Mouse (Mus musculus) left cerebral cortex, adult 8-10 months (tissue): ENCODE data around the gene Kdsr. TPM values are rescaled to one million over a fixed set of nuclear protein-coding genes. Genes with fewer than 3 reads are reported as not detected.
"Not testable (repeated sequence)": the region's sequence is repeated elsewhere in the genome, so short reads cannot be mapped to it uniquely, and the experiment has no call there.

Experiments
- DNase-seq, 2 experiments: peaks; one replicate each; pipeline ENCODE4 v3.0.0; 2022; ENCODE audit warnings: low spot score in 2 of 2
- total RNA-seq, 4 experiments: library from RNA; stranded (reverse); gene quantifications; 2 replicates each; pipeline ENCODE4 v1.2.4; 2022

The Kdsr gene
- total RNA-seq, 4 experiments from 2014 or later = 26.3 to 28.6 (median 28.1) TPM

DNA sequence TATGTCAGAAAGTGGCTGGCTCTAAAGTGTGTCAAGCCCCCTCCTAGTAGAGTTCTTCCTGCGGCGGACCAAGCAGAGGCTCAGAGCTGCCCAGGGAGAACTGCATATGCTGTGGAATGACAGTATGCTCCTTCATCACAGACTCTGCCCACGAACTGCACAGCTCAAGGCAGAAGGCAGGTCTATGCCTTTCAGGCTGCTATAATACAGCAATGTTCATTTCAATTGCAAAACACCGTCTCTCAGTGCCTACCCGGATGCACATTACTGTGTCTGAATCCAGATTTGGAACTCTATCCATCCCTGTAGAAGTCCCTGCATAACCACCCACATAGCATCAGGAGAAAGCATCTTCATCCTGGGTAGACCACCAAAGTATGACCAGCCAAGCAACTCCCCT, 19.7 kb downstream of the Kdsr start:
- DNase-seq = no peak

DNA sequence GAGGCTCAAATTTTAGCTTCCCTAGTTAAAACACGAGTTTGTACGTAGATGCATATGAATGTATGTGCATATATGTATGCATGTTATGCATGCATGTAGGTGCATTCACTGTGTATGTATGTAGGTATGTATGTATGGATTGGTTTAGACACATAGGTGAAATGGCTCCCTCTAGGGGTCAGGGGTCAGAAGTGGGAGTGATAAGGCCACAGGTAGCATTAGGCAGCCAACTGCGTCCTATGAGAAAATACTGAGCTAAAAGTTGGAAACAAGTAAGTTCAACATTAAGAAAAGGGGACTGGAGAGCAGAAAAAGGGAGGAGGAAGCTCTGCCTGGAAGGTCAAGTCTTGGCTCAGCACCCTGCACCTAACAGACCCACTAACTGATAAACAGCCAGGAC, 21.4 kb downstream of the Kdsr start:
- no peak for DNase-seq

DNA sequence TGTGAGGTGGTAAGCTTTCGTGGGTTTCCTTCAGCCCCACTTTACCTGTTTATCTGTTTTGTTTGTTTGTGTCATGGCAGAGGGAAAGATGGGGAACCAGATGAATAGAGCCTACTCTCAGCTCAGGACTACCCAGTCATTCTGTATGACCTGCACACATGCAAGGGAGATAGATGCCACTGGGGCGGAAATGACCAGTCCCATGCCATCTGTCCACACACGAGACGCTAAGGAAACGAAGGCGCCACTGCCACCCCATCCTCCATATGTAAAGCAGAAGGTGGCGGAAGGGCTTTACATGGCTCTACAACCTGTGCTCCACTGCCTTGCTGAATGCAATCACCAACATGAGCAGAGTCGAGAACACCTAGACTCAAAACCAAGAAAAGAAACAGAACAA, 23.3 kb downstream of the Kdsr start:
- no peak for DNase-seq

DNA sequence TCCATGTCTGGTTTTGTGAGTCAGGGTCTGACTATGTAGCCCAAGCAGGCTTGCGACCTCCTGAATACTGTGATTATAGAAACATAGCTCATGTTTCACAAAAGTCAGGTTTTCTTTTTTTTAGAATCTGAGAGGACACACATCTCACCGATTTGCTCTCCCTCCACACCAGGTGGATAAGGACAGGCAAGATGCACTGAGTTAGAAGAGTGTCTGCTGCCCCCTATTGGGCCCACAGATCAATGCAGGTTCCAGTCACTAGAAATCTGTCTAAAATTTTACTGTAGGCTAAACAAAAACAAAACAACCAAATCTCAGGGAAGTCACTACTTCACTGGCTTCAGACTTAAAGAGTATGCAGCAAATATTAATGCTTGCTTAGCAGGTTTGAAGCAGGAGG, 23.9 kb downstream of the Kdsr start:
- DNase-seq = no peak

DNA sequence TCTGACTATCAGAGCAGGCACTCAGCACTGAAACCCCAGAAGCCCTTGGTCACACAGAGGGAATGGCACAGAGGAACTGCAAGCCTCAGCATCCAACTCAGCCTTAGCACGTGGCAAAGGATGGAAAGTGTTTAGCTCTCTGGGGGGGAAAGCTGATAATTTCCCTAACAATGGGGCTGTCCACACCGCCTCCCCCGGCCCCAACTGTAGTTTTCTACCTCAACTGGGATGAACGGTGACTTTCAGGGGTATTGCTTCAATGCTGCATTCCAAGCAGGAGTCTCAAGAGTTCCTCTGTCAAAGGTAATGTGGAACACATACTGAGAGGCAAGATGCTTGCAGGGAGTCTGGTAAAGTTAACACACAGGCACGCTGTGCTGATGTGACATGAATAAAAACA, 37.5 kb downstream of the Kdsr start:
- no peak for DNase-seq

DNA sequence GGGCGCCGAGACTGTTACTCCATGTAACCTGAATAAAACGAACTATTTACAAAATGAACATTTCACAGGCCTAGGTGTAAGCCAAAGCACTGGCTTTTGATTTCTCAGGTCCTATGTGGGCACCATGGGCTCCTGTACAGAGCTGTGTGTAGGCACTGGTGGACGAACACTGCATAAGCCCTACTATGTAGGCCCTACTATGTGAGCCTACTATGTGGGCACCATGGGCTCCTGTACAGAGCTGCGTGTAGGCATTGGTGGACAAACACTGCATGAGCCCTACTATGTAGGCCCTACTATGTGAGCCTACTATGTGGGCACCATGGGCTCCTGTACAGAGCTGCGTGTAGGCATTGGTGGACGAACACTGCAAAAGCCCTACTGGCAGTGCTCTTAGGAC, 41.8 kb downstream of the Kdsr start:
- not testable (repeated sequence) for DNase-seq

DNA sequence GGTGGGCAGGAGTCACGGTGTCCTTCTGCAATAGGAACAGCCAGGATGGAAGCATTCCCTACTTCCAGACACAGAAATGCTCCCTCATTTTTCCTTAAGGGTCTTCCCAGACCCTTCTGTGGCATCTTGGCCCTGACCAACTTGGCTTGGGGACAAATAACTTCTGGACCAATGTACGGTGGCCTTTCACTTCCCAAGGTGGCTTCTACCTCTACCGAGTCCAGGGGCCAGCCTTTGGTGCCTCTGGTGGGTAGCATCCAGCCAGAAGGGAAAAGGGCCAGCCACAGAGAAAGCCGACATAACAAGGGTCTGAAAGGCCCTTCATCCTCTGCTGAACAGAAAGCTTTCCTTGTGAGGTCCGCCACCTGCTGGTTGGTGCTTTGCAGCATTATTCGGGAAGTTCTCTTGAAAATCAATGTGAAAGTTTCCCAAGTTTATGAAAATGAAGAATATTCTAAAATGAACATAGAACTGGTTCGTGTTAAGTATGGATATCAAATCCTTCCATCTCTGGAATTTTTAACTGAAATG, 42.4 kb downstream of the Kdsr start:
- peak; percentile 36 to 71 for DNase-seq

DNA sequence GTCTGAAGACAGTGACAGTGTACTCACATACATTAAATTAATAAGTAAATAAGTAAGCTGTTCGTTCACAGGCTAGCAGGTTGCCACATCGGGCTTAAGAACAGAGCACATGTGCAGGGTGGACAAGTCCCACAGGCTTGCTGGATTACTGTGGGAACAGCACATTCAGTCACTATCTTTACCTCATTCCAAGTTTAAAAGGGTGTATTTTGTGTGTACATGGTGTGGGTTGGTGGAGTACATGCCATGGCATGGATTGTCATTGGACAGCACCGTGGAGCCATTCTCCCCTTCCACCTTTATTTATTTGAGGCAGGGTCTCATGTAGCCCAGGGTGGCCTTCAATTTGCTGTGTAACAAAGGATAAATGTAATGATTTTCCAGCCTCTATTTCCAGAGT, 43.4 kb downstream of the Kdsr start:
- DNase-seq = no peak

DNA sequence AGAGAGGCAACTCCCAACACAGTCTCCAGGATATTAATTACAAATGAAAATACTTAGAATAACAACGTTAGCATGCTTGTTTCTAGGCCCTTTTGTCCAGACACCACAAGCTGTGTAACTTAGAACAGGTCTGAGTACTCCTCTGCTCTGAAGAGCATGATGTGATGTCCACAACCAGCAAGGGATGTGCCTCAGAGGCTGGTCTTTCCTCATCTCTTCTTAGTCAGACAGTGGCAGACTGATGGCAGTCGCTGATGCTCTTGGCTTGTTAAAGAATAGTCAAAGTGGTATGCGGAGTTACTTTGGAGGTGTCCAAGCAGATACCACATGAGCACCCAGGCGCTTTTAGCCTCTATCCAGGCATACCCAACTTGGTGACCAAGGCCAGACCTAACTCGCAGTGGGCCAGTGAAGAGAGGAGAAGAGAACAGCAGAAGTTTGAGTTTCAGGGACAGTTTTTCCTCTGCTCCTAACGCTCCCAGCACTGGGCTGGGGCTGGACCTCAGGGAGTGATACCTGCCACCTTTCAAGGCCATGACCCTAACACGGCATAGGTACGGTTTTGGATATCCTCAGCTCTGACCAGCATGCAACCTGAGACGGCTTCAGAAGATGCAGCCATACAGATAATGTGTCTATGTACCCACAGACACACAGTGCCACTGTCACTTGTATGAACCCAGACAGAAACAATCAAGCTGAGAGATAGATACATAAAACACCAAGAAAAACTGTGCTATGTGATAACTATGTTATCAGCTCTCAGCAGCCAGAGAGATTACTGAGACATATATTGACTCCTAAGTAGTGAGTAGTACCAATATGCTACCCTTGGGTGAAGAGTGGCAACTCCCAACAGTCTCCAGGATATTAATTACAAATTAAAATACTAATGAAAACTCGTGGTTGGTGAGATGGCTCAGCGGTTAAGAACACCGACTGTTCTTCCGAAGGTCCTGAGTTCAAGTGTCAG, 44.1 kb downstream of the Kdsr start:
- DNase-seq = no peak

DNA sequence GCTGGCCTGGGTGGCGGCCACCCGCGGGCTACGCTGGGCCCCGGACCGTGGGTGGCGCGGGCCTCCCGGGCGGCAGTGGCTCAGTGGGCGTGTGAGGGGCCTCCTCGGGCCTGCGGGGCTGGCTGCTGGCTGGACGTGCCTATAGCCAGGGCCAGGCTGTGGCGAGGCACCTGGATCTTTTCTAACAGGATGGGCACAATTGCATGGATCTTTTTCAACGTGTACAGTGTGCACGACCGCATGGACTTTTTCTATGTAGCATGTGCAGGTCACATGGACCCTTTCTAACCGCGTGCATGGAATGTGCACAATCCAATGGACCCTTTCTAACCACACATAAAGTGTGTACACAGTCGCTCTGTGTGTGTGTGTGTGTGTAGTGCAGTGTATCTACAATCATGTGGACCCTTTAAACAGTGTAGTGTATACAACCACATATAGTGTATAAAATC, 45.0 kb downstream of the Kdsr start:
- DNase-seq = peak; percentile 27 to 35

DNA sequence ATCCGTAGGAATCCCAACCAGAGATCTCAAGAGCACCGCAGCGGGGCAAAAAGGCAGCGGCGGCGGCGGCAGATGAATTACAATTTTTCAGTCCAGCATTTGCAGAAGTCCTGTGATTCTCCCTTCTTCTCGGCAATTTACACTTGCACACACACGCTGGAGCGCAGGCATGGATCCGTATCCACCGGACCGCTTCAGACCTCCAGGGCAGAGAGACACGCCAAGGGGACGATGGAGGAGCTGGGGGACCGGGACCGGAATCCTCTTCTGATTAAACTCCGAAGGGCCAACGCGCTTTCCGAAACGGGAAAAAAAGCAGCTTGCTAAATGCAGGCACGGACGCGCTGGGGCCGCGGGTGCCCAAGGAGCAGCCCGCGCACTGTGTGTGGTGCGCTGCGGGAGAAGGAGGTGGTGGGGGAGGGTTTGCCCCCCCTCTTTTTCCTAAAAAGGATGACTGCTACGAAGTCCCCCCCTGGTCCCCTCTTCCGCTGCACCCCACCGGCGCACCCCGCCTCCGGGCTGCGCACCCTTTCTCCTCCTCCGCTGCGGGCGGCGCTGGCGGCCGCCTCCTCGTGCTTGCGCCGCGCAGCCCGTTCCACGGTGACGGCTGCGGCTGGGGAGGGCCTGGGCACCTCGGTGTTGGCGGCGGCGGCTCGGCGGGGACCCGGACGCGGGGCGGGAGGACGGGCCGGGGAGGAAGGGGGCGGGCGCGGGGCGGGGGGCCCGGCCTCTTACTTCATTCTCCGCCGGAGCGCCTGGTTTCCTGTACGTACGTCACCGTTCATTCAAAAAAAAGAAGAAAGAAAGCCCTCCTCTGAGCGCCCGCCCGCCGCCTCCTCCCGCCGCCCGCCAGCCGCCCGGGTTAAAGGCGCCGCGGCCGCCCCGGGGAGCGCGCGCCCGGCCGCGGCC, 45.7 kb downstream of the Kdsr start, which contains the start of gene Bcl2:
Gene Bcl2, minus strand, starts transcription at position 654 of the 909 bp plus-strand sequence.
- peak; percentile 59 to 71 for DNase-seq

DNA sequence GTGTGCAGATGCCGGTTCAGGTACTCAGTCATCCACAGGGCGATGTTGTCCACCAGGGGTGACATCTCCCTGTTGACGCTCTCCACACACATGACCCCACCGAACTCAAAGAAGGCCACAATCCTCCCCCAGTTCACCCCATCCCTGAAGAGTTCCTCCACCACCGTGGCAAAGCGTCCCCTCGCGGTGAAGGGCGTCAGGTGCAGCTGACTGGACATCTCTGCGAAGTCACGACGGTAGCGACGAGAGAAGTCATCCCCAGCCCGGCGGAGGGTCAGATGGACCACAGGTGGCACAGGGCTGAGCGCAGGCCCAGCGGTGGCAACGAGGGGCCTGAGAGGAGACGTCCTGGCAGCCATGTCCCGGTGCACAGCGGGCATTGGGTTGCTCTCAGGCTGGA, 47.2 kb downstream of the Kdsr start:
- DNase-seq = peak in 1 of 2 experiments; percentile 48

DNA sequence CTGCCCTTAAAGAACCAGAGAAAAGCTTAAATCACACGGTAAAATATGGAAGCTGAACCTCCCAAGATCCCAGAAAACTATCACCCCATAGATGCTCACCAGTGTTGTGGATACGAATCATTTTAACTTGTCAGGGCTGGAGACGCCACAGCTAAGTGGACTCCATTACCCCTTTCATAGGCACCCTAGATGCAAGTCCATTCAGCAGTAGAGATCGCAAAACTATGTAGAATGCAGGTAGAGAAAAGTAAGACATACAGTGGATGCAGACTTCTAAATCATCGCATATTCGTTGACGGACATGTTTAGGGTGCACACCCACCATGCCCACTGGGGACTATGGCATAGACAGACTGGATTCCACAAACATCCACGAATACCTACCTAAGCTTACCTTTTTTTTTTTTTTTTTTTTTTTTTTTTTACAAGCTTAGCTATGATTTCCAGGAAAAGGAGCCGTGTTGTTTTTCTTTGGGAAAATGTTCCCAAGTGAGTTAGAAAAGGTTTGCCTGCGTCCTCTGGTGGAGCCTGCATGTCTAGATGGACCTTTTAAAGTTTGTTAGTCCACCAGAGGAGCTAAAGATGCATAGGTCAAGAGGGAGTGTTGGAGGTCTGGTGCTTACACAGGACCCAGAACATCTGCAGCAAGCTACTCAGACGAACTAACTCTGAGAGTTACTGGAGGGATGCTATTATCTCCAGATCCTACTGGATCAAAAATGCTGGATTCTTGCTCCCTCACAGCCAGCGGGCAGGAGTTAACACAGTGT, 48.0 kb downstream of the Kdsr start:
- no peak for DNase-seq

DNA sequence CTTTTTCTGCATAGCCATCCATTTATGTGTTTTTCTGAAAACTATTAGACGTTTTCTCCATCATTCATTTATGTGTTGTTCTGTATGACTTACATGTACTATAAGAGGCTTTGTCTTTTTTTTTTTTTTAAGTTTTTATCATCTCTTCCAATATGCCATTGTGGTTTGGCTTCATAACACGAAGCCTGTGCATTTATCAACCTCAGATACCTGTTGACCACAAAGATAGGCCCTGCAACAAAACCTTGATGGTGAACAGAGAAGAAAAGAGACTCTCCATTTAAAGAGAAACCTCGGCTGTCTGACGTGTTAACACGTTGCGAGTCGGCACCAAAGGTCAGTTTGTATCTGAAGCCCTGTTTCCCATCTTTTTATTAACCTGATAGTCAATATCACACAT, 49.3 kb downstream of the Kdsr start:
- no peak for DNase-seq

DNA sequence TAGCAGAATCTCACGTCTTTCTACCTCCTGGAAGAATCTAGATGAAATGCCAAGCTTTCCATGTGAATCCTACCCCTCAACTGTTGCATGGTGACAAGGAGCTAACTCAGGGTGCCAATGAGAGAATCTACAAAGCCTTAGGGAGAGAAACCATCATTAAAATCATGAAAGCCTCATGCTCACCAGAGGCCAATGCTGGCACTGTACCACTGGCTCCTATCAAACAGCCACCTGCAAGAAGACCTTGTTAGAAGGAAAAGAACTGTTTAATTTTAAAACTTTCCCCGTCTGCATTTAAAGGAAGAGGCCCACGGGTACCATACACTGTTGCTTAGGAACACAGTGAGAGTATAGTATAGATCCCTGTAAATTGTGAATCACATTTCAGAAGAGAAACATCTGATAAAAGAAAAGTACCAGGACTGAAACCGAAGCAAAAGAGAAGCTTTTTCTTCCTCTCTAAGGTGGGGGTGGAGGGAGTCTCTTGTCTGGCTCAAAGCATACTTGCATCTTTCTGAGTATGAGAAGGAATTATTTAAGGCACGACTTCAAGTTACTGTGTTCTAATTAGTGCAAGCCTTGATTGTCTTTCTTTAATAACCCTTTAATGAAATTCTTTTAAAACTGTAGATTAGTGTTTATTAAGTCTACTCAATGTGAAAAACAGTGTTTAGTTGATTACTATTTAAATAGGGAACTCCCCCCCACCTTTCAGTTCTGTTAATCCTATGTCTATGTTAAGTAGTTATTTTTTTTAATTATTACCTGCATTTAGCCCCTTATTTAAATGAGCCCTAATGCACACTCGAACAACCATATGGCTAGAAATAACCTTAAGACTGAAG, 52.3 kb downstream of the Kdsr start:
- DNase-seq = no peak

DNA sequence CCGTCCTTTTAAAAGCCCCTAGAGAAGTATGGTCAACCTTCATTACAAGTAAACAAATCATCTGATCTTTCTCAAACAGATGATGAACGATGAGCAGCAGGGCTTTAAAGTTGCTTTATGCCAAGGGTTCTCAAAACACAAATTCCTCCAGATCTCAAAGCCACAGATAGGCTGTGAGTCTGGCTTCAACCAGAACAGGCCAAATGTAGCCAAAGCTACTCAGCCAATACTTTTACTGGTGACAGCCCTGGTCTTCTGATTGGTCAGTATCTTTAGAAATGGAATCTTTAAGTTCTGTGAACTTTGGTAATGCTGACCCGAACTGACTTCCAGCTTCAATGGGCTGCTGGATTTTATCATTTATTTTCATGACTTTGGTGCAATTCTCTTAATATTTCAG, 56.3 kb downstream of the Kdsr start:
- DNase-seq = no peak

DNA sequence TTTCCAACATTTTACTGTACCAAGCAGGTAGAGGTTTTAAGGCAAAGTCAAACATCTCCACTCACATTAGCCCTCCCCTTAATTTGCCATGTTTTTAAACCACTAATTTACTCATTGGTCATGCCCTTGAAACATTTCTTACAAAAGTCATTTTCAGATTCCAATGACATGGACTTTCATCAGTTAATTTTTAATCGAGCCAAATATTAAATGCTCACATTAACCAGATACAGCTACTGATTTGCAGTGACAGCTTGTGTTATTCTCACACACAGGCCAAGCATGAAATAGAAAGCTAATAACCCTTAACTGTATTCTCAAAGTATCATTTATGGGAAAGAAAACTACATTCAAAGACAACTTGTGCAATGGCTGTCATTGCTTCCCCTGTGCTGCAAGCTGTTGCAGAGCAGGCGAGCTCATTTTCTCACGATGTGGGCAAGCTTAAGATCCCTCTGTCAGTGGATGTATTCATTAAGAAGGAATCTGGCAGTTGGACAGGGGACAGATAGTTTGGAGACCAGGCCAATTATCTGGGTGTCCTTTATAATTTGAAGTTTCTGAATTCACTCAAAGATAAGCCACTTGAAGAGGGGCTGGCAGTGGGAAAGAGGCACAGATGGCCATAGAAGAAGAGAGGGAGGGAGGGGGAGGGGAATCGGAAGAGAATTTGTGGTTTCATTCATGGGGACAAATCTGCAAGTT, 56.9 kb downstream of the Kdsr start:
- no peak for DNase-seq

DNA sequence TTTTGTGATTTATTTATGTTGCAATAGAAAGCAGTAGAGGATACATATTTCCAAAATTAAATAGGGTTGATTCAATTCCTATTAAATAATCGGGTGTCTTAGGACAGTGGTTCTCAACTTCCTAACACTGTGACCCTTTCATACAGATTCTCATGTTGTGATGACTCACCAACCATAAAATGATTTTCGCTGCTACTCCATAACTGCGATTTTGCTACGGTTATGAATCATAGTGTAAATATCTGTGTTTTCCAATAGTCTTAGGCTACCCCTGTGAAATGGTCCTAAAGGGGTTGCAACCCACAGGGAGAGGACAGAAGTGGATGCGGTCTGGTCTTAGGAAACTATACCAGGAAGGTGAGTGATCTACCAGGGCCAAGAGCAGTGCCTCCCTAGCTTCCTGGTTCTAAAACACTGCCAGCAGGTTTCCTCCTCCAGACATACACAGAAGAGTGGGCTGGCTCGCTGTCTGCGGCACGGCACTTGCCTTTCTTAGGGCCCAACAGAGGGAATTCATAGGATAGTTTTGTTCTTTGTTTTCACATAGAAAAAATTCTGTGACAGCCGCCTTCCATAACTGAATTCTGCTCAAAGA, 58.9 kb downstream of the Kdsr start:
- no peak for DNase-seq

DNA sequence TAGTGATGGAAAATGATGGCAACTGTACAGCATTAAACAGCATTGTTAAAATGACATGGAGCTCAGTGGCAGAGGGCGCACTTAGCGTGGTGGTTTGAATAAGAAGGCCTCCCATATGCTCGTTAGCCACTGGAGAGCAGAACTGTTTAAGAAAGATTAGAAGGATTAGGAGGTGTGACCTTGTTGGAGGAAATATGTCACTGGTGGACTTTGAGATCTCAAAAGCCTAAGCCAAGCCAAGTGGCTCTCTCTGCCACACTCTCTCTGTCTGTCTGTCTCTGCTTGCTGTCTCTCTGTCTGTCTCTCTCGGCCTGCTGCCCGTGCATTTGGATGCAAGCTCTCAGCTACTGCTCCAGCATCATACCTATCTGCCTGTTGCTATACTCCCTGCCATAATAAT, 63.1 kb downstream of the Kdsr start:
- DNase-seq = no peak
